Mouse (Mus musculus) cerebellum, adult (tissue): ENCODE results near the gene Cd19.
"Not testable (repeated sequence)": the region's sequence is repeated elsewhere in the genome, so short reads cannot be mapped to it uniquely, and the experiment has no call there.

Source experiments
- ATAC-seq: cut with Nextera tagmentation; 2 replicates; pipeline ENCODE4 v1.9.2; 2017; ENCODE audit warnings: mild to moderate bottlenecking, moderate library complexity, mixed read lengths; ENCODE audit not compliant: insufficient number of reproducible peaks, low FRiP score, low TSS enrichment

Gene Cd19

DNA sequence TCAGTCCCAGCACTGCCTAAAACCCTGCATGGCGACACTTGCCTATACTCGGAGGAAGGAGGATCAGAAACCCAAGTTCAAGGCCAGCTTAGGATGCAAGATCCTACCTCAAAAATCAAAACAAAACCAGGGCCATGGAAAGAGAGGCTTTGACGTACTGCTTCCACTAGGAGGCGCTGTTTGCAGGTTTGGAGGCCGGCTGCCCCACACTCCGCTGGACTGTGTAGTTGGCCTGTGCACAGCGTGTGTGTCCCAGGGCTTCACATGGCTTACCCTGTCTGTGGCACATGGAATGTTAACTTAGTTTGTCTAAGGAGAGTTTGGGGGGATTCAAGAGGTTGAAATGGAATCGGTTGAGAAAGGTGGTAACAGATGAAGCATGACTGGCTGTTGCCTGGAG, 22.2 kb upstream of the Cd19 start:
- no peak for ATAC-seq

DNA sequence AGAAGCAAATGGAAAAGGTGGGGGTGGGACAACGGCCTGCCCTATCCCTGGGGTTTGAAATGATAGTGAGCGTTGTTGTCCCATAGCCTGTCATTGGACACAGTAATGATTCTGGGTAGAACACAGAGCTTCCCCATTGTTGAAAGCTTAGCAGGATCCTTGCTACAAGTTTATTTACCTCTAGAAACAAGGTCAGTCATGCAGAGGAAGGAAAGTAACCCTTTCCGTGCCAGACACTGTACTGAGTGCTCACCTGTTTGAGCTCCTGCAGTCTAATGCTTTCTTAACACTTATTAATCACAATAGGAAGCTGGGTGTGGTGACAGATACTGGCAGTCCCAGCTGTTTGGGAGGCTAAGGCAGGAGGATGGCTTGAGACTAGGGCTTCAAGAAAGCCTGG, 21.1 kb upstream of the Cd19 start:
- no peak for ATAC-seq

DNA sequence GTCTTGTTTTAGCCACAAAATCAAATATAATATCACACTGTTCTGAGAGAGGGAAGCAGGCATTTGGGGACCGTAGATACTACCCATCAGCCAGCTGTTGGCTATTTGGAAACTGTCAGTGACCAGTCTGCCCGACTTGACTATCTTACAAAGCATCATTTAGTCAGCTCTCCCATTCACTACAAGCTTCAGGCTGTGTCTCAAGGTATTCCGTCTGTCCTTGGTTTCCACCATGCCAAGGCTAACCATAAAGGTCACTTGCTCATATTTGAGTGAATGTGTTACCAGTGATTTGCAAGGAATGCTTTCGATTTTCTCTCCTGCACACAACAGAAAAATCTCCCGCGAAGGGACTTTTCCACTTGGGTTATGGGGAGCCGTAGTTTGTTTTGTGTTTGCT, 20.0 kb upstream of the Cd19 start:
- no peak for ATAC-seq

DNA sequence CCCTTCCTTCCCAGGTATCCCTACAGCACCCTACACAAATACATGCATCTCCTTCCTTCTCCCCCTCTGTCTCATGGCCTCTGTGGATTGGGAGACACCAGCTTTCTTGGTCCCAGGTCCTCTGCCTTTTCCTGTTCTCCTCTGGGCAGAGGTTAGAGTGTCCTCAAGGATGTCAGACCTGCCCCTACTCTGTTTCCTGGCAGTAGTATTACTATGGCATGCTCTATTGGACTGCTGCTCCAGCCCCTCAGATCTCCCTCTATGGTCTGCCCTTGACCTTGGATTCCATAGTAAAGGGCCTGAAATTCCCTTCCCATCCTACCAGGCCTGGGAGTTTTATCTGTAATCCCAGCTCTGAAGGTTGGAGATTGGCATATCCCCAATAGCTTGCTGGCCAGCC, 15.5 kb upstream of the Cd19 start:
- no peak for ATAC-seq

DNA sequence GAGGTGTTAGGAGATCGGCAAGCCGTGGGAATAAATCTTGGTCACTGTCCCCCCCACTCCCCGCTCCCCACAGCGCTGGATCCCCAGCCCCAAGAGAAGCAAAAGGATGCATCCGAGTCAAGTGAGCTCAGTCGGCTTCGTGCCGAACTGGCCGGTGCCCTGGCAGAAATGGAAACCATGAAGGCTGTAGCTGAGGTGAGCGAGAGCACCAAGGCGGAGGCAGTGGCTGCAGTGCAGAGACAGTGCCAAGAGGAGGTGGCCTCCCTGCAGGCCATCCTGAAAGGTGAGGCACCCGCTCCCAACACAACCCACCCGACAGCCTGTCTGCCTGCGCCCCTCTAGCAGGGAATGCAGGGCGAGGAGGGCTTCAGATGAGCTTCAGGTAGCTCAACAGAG, 14.8 kb upstream of the Cd19 start:
- ATAC-seq = 0 out of 2 replicates have a peak, but pooled peaks have one; percentile 37

DNA sequence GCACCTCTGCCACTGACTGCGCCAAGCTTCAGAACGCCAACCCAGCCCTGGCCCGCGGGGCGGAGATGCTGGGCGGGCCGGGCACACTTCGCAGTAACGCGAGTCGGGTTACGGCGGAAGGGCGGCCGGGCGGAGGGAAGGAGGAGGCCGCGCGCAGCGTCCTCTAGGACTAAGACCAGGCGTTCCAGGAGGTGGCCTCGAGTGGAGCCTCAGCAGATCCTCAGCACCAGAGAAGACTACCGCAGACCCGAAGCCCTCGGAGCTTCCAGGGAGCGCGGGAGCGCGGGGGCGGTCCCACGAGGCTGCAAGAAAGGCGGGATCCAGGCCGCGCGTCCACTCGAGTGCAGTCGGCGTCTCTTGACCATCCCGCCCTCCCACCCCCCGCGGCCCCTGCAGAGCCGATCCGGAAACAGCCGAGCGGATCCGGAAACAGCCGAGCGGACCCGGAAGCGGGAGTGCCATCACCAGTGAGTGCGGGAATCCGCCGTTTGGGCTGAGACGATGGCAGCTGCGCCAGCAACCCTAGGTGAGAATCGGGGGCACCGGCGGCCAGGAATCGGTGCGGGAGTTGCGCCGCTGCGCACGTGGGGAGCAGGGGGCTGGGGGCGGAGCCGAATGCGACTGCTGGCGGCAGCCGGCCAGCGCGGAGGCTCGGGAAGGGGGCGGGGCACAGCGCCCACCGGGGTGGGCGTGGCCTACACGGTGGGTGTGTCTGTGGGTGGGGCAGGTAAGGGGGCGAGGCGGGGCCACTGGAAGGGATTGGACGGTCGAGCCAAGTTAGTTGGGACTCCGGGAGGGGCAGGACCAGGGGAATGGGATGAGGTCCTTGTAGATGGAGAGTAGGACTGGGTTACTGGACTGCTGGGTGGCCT, 14.2 kb upstream of the Cd19 start, which contains the start of gene Rabep2:
Rabep2 (plus strand) TSS at position 129 of the 872 bp plus-strand sequence.
- peak; percentile 87 for ATAC-seq

DNA sequence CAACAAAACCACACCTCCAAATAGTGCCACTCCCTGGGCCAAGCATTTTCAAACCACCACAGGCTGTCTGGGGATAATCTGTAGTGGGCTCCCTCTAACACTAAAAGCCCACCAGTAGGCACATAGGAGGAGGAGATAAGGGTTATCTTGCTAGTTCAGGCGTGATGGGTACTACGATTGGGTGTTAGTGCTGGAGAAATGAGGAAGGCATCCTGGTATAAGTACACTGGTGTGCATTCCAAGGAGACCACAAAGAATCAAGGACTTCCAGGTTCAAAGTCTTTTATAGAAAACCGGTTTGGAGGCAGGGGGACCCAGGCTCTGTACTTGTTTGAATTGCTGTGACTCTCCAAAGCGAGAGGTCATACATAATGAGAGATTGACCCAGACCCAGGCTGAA, 13.5 kb upstream of the Cd19 start:
- ATAC-seq = no peak

DNA sequence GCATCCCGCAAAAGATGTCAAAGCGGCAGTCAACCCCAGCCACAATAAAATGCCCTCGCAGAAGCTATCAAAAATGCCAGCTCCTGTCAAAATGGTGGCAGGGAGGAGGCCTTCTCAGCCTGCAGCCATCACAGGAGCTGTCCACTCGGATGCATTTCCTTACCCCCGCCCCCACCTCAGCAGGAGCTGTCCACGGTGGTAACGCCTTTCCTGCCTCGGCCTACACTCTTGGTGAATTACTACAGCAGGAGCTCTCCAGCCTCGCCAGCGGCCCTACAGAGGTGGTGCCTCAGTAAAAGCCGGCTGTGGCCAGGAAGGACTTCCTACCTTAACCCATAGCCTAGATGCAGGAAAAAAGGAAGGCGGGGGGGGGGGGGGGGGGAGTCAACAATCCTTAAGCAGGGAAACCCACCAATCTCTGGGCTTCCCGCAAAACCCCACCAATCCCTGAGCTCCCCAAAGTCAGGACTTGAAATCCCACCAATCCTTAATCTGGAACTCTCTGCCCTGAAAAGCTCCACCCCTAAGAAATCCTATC, 12.7 kb upstream of the Cd19 start:
- ATAC-seq = no peak

DNA sequence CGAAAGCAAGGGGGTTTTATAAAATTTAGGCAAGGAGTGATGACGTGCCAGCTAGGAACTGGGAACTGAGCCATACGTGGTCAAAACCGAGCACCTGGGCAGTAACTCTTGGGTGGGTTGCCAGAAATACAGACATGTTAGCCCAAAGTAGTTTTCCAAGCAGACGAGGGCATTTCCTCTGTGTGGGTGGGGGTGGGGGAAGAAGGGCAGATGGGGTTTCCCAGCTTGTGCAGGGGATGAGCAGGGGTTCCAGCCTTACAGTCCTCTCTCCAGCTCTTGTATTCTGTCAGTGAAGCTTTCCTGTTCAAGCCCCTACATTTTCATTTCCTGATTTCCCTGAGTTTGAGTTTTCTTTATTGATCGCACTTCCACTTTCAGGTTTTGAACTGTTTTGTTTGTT, 9.5 kb upstream of the Cd19 start:
- ATAC-seq = no peak

DNA sequence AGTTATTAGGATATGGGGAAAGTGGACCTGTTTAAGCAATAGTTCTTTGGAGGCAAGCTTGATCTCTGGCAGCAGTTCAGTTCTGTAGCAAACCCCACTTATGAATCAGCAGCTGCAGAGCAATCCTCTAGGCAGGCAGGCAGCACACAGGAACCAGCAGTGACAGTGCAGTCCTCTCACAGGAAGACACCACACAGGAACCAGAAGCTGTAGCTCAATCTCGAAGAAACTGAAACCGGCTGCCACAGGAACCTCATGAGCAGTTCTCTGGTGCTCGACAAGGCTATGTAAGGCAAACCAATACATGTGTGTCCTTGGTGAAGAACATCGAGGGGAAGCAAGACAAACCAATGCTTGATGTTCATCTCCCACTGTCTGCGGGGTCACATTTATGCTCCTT, 7.1 kb upstream of the Cd19 start:
- ATAC-seq = no peak

DNA sequence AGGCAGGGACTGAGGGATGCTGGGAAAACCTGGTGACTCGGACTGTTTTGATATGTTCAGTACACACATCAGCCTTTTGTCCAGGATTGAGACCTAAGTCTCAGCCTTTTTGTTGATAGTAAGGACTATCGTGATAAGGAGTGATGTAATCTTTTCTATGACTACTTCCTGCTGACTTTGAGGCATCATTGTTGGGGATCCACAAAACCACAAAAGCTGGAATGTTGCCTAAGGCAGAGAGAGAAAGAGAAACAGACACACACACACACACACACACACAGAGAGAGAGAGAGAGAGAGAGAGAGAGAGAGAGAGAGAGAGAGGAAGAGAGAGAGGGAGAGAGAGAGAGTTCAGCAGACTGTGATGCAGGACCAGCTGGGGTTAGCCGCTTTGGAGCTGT, 3.8 kb upstream of the Cd19 start:
- ATAC-seq = no peak

DNA sequence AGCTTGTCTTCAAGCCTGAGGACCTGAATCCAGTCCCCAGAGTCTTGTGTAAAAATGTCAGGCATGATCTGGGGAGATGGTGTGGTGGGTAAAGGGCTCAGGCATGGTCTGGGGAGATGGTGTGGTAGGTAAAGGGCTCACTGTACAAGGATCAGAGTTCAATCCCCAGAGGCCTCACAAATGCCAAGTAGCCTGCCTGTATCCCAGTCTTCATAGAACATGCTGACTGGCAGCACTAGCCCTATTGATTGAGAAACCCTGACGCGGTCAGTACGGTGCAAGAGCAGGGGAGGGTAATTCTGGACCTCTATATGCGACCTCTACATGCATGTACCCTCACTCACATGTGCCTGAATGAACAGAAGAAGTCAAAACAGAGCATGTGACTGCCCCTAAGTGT, 2.9 kb upstream of the Cd19 start:
- ATAC-seq = no peak

DNA sequence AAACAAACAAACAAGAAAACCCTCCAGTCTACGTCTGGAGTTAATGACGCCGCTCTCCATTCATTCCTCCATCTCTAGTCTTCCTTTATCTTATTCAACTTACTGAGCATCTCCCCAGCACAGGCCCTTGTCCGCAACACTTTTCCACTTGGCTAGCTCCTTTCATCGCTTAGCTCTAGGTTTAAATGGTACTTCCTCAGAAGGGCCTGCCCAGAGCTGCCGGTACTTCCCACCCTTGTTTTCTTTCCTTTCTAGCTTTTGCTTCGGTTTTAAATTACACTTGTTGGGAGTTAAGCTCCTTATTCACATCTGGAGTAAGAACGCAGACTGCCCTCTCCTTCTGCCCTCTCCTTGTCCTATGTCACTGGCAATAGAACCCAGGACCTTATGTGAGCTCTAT, 2.4 kb upstream of the Cd19 start:
- ATAC-seq = no peak

DNA sequence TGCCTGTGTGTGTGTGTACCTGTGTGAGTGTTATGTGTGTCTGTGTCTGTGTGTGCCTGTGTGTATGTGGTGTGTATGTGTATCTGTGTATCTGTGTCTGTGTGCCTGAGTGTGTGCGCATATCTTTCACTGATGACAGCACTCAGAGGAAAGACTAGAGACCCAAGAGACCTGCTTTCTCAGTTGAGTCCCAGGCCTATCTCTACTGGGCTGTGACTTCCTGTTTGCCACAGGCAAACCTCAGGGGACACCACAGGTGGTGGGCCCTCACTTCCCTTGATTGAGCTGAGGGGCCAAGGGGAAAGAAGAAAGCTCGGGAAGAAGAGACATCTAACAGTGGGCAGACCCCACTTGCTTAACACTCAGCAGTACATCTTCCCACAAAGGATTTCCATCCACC, 1.9 kb upstream of the Cd19 start:
- no peak for ATAC-seq

DNA sequence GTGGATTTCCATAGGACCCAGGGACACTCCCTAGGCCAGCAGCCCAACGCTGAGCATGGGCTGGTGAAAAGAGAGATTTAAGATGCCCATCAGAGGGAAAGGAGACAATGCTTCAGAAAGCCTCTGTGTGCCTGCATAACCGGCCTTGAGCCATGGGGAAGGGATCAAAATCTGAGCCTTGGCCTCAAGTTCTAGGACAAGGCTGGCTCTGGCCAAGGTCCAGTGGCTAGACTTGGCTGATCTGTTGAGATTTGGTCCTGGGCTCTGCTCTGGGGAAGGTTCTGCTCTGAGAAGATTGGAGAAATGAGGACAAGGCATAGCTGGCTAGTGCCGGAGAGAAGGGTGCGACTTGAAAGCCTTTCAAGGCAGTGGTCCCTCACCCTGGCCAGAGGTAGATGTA, 3.6 kb downstream of the Cd19 start:
- no peak for ATAC-seq

DNA sequence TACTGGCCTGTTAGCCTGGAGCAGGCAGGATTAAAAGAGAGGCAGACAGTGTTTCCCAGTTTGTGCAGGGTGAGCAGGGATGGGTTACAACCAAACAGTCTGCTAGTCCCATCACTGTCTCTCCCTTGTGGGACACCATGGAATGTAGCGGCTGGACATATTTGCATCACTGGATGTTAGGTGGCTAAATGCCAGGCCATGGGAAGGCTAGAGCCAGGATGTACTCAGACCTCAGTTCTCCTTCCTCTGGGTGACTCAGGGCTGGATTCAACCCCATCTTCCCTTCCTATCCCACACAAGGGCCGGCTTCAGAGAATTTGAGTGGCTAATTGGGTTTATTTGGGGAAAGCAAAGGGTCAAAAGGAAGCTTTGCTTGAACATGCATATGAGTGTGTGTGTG, 6.0 kb downstream of the Cd19 start:
- no peak for ATAC-seq

DNA sequence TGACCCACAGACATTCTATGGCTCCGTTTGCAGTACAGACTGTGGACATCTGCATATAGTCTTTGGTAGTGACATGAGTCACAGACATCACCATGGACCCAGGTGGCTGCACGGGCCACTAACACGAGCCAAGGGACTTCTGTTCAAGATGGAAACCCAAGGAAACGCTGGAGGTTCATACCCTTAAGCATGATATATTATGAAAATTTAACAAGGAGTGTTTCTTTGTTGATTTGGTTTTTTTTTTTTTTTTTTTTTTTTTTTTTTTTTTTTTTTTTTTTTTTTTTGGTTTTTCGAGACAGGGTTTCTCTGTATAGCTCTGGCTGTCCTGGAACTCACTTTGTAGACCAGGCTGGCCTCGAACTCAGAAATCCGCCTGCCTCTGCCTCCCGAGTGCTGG, 12.2 kb downstream of the Cd19 start:
- ATAC-seq = not testable (repeated sequence)

DNA sequence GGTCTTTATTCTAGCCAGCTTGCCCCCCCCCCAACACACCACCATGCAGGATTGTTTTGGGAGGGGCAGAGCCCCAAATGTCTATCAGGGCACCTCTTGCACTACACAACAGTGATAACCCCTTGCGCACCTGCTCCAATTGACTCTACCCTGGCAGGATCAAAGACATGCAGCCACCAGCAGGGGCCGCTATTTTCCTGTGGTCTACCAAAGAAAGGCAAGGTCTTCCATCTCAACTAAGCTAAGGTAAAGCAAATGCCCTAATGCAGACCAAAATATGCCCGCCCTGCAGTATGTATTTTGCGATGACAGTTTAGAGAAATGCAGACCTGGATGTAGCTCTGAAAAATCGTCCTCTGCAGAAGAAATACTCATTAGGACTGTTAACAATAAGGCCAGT, 15.1 kb downstream of the Cd19 start:
- no peak for ATAC-seq

DNA sequence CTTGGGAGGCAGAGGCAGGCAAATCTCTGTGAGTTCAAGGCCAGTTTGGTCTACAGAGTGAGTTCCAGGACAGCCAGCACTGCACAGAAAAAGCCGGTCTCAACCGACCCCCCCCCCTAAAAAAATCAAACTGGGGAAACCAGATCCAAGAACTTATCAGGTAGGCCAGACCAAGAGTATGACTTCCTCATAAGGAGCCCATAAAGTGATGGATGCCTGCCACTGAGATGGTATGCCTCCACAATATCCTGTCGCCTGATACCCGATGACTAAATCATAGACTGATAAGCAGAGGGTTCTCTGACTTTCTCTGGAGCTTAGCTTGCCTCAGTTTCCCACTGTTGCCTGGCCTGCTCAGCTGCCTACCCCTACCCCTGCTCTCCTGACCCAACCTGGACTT, 16.9 kb downstream of the Cd19 start:
- ATAC-seq = no peak

DNA sequence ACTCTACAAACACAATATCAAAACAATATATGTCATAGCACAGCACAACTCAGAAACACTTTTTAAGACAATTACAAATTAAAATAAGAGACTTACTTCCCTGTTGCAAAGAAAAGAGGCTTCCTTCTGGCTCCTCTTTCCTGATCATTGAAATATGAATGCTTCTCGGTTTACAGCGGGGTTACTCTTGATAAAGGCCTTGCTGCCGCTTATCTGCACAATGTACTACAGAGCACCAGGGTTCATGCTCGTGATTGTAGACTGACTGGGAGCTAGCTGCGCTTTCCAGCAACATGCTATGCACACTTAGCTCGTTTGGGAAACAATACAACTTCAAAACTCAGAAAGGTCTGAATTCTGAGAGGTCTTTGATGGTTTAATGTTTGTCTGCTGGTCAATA, 17.5 kb downstream of the Cd19 start:
- no peak for ATAC-seq

DNA sequence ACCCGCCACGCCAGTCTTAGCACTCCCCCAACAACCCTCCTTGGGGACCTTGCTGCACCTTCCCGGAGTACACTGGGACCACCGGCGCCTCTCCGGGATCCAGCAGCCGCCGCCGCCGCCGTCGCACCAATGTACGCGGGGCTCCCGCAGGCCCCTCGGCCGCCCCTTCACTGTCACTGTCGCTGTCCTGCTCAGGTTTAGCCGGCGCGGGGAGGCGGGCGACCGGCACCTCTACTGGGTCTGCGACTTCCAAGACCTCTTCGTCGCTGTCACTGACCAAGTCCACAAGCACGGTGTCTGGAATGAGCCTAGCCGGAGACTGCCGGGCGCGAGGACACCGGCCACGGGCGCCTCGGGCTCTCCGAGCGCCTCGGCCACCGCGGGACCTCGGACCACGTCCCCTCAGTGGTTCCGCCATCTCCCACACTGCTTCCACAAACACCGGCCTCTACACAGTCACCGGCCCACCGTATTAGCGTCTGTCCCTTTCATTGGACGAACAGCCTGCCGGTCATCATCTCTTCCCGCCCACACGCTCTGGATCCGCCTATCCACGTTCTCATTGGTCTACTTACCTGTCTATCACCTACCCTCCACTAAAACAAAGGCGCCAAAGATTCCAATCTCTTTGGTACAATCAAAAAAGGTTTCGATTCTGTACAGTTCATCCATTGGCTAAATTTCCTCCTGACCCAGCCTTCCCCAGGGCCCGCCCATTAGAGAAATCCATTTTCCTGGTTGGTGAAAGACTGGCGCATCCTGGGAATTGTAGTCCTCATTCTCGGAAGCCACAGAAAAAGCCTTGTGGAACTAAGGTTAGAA, 18.2 kb downstream of the Cd19 start, which contains the start of gene Nfatc2ip:
Nfatc2ip (minus strand) TSS at position 440 of the 822 bp plus-strand sequence.
- ATAC-seq = peak; percentile 99
